Mouse (Mus musculus): ENCODE data around the gene Matn3. TPM values are rescaled to one million over a fixed set of nuclear protein-coding genes. Genes with fewer than 3 reads are reported as not detected.
A peak's percentile ranks its signal among the peaks of the same experiment; 100 is the strongest.

Gene Matn3
- polyA plus RNA-seq, 1 experiment from 2014 or later, result 0.57 TPM

DNA sequence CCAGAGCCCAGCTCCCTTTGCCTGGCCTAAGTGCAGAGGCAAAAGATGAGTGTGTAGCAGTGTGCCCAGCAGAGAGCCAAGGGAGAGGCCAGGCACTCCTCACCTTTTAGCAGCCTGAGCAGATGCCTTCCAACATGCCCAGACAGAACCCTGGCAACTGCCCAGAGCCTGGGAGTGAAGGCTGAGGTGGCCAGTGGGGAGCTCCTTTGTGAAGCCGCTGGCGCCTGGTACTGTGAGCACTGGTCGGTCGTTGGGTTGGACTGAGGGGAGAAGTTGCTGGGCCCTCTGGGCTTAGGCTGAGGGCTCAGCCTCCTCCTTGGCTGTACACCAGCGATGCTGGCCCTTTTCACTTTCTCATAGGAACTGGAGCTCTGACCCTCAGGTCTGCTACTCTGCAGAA is 31.4 kb upstream of the Matn3 start:
- Histone ChIP-seq H3K4me2 (replicated peaks; ENCODE audit: low read depth, low read length) (no peak overlapping the region), H3K27me3 (ENCODE audit: insufficient read depth, low read length) (no peaks in the 10 kb centered on the region), H3K36me3 (ENCODE audit: insufficient read depth, low read length) (no peaks in the 10 kb centered on the region), H3K4me1 (ENCODE audit: insufficient read depth, low read length) (peaks cover 52% of the 10 kb centered on the region), H3K27ac (ENCODE audit: low read length) (peak overlapping the region; percentile 78), H3K9ac (replicated peaks; ENCODE audit: low read length) (peak overlapping the region; percentile 14), H3K9me3 (ENCODE audit: low read length) (no peaks in the 10 kb centered on the region), H3K4me3 (ENCODE audit: low read length) (no peak overlapping the region)
- ATAC-seq (ENCODE audit: low FRiP score, low TSS enrichment), result no peak
- 53% methylated on average over 5 of the region's 5 CpGs for WGBS

- Histone ChIP-seq H3K36me3 (ENCODE audit: insufficient read depth, low read length) (no peaks in the 10 kb centered on the region), H3K27ac (ENCODE audit: low read length) (no peak overlapping the region), H3K4me3 (ENCODE audit: low read length) (no peak overlapping the region), H3K4me1 (ENCODE audit: insufficient read depth, low read length) (peaks cover 36% of the 10 kb centered on the region), H3K4me2 (replicated peaks; ENCODE audit: low read depth, low read length) (no peak overlapping the region), H3K9ac (replicated peaks; ENCODE audit: low read length) (no peak overlapping the region), H3K27me3 (ENCODE audit: insufficient read depth, low read length) (no peaks in the 10 kb centered on the region), H3K9me3 (ENCODE audit: low read length) (no peaks in the 10 kb centered on the region)
- ATAC-seq (ENCODE audit: low FRiP score, low TSS enrichment), result no peak
- 93% methylated on average over 3 of the region's 3 CpGs for WGBS
Observed at GRCm38 (mm10) chr12:8919231-8919630, 28.5 kb upstream of the Matn3 start.

DNA sequence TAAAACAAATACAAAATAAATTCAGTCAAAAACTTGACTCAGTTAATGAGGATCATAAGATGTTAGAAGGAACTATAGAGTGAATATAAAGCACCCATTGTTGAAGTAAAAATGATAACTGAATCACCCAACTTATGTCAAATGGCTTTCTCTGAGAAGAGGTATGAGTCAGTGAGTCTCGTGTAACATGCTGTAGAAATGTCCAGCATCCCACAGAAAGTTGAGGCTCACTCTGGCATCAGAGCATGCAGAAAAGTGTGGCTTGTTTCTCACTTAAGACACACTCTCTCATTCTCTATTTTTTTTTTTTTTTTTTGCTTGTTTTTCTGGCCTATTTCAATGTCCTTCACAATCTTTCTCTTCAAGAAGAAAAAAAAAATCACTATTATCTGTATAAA is 26.7 kb upstream of the Matn3 start:
- Histone ChIP-seq H3K4me3 (ENCODE audit: low read length) (peak overlapping the region; percentile 92), H3K9ac (replicated peaks; ENCODE audit: low read length) (peak overlapping the region; percentile 99), H3K27me3 (ENCODE audit: insufficient read depth, low read length) (no peaks in the 10 kb centered on the region), H3K36me3 (ENCODE audit: insufficient read depth, low read length) (no peaks in the 10 kb centered on the region), H3K9me3 (ENCODE audit: low read length) (no peaks in the 10 kb centered on the region), H3K4me2 (replicated peaks; ENCODE audit: low read depth, low read length) (peak overlapping the region; percentile 51), H3K27ac (ENCODE audit: low read length) (peak overlapping the region; percentile 99), H3K4me1 (ENCODE audit: insufficient read depth, low read length) (peaks cover 44% of the 10 kb centered on the region)
- ATAC-seq (ENCODE audit: low FRiP score, low TSS enrichment), result no peak
- WGBS, result 12% methylated on average over 1 of the region's 1 CpGs

DNA sequence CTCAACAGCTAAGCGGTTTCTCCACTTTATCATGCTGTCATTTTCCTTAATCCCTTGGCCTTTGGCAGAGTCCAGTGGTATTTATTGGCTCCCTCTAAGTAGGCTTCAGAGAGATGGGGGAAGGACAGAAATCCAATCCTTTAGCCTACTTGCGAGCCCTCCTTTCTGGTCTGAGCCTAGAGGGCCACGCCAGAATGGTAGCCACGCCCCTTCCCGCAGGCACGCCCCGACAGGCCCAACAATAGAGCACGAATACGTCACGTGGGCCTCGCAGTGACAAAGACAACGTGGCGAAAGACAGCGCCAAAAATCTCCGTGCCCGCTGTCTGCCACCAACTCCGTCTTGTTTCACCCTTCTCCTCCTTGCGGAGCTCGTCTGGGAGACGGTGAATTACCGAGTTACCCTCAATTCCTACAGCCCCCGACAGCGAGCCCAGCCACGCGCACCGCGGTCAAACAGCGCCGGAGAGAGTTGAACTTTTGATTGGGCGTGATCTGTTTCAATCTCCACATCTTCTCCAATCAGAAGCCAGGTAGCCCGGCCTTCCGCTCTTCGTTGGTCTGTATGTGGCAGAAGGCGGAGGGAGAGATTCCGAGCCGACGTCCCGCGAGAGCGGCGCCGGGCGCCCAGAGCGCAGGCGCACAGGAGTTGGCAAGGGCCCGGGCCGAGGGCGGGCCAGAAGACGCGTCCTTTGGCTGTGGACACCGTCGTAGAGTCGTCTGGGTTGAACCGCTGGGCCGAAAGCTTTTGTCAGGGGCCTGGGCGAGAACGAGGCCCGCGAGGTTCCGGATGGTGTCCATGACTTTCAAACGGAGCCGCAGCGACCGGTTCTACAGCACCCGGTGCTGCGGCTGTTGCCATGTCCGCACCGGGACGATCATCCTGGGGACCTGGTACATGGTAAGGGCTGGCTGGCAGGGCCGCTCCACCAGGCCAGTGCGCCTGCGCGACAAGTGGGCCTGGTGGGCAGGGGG is 26.0 kb upstream of the Matn3 start, which contains the start of gene Laptm4a:
Gene Laptm4a, plus strand, starts transcription at position 271 of the 975 bp plus-strand sequence.
- peak within 1 kb of the TSS; percentile 99 for H3K27ac ChIP-seq (ENCODE audit: low read length)
- peak within 1 kb of the TSS; percentile 65 for H3K4me2 ChIP-seq (replicated peaks; ENCODE audit: low read depth, low read length)
- peak within 1 kb of the TSS; percentile 92 for H3K4me3 ChIP-seq (ENCODE audit: low read length)
- peaks cover 38% of the 10 kb centered on the region for H3K4me1 ChIP-seq (ENCODE audit: insufficient read depth, low read length)
- no peaks in the 10 kb centered on the region for H3K36me3 ChIP-seq (ENCODE audit: insufficient read depth, low read length)
- no peaks in the 10 kb centered on the region for H3K27me3 ChIP-seq (ENCODE audit: insufficient read depth, low read length)
- under 1% methylated on average over 73 of the region's 73 CpGs for WGBS
- peak; percentile 99 for ATAC-seq (ENCODE audit: low FRiP score, low TSS enrichment)
- no peaks in the 10 kb centered on the region for H3K9me3 ChIP-seq (ENCODE audit: low read length)
- peak within 1 kb of the TSS; percentile 99 for H3K9ac ChIP-seq (replicated peaks; ENCODE audit: low read length)

- Histone ChIP-seq H3K4me1 (ENCODE audit: insufficient read depth, low read length) (peaks cover 39% of the 10 kb centered on the region), H3K4me2 (replicated peaks; ENCODE audit: low read depth, low read length) (peak overlapping the region; percentile 65), H3K36me3 (ENCODE audit: insufficient read depth, low read length) (0 out of 2 replicates have a peak, but pooled peaks cover 4% of the 10 kb centered on the region), H3K9me3 (ENCODE audit: low read length) (no peaks in the 10 kb centered on the region), H3K4me3 (ENCODE audit: low read length) (peak overlapping the region; percentile 92), H3K9ac (replicated peaks; ENCODE audit: low read length) (peak overlapping the region; percentile 99), H3K27me3 (ENCODE audit: insufficient read depth, low read length) (no peaks in the 10 kb centered on the region), H3K27ac (ENCODE audit: low read length) (peak overlapping the region; percentile 99)
- WGBS, result 2% methylated on average over 30 of the region's 30 CpGs
- ATAC-seq (ENCODE audit: low FRiP score, low TSS enrichment), result no peak
Observed at GRCm38 (mm10) chr12:8922369-8923124, 25.2 kb upstream of the Matn3 start.

DNA sequence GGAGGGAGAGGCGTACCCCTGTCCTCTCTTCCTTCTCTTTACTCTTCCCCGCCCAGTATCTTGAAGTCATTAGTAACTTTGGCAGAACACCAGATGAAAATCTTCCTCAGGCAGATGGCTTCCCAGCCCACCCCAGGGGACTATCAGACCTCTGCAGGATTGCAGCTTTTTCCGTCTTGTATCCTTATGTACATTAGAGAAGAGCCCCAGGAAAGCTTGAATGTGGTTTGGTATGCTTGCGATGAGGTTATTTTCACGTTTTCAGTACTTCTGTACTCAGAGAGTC is 24.7 kb upstream of the Matn3 start:
- no peaks in the 10 kb centered on the region for H3K27me3 ChIP-seq (ENCODE audit: insufficient read depth, low read length)
- 14% methylated on average over 5 of the region's 5 CpGs for WGBS

DNA sequence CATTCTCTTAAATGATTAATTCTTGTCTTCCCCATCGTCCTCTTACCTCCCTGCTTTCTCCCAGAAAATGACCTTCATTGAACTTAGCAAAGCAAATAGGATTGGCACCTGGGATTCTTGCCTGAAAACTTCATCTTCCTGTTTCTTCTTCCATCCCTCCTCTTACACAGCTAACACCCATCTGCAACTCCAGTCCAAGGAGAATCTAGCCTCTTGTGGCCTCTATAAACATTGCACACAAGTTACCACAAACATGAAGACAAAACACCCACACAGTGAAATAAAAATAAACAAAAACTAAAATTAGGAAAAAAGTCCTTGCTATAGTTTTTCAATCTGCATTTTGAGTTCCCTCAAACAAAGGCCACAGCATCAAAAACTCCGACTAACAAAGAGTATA is 24.1 kb upstream of the Matn3 start:
- no peak overlapping the region for H3K27ac ChIP-seq (ENCODE audit: low read length)
- peak overlapping the region; percentile 65 for H3K4me2 ChIP-seq (replicated peaks; ENCODE audit: low read depth, low read length)
- H3K4me1 ChIP-seq (ENCODE audit: insufficient read depth, low read length), result peaks cover 45% of the 10 kb centered on the region
- H3K36me3 ChIP-seq (ENCODE audit: insufficient read depth, low read length), result 0 out of 2 replicates have a peak, but pooled peaks cover 4% of the 10 kb centered on the region
- H3K4me3 ChIP-seq (ENCODE audit: low read length), result peak overlapping the region; percentile 92
- WGBS, result 43% methylated on average over 2 of the region's 2 CpGs
- ATAC-seq (ENCODE audit: low FRiP score, low TSS enrichment), result no peak
- no peaks in the 10 kb centered on the region for H3K27me3 ChIP-seq (ENCODE audit: insufficient read depth, low read length)
- peak overlapping the region; percentile 99 for H3K9ac ChIP-seq (replicated peaks; ENCODE audit: low read length)
- no peaks in the 10 kb centered on the region for H3K9me3 ChIP-seq (ENCODE audit: low read length)

More for the DNA sequence above, 24.7 kb upstream of the Matn3 start:
- Histone ChIP-seq H3K9ac (replicated peaks; ENCODE audit: low read length) (peak overlapping the region; percentile 99), H3K36me3 (ENCODE audit: insufficient read depth, low read length) (0 out of 2 replicates have a peak, but pooled peaks cover 4% of the 10 kb centered on the region), H3K27ac (ENCODE audit: low read length) (peak overlapping the region; percentile 99; the same call in 1 of the 2 replicates), H3K4me1 (ENCODE audit: insufficient read depth, low read length) (peaks cover 43% of the 10 kb centered on the region), H3K4me2 (replicated peaks; ENCODE audit: low read depth, low read length) (peak overlapping the region; percentile 65), H3K9me3 (ENCODE audit: low read length) (no peaks in the 10 kb centered on the region), H3K4me3 (ENCODE audit: low read length) (peak overlapping the region; percentile 92)
- ATAC-seq (ENCODE audit: low FRiP score, low TSS enrichment), result no peak

- 79% methylated on average over 3 of the region's 3 CpGs for WGBS
- no peak overlapping the region for H3K4me2 ChIP-seq (replicated peaks; ENCODE audit: low read depth, low read length)
- H3K9me3 ChIP-seq (ENCODE audit: low read length), result no peaks in the 10 kb centered on the region
- no peaks in the 10 kb centered on the region for H3K27me3 ChIP-seq (ENCODE audit: insufficient read depth, low read length)
- 0 out of 2 replicates have a peak, but pooled peaks cover 7% of the 10 kb centered on the region for H3K36me3 ChIP-seq (ENCODE audit: insufficient read depth, low read length)
- H3K4me1 ChIP-seq (ENCODE audit: insufficient read depth, low read length), result peaks cover 44% of the 10 kb centered on the region
- ATAC-seq (ENCODE audit: low FRiP score, low TSS enrichment), result no peak
- H3K9ac ChIP-seq (replicated peaks; ENCODE audit: low read length), result no peak overlapping the region
- no peak overlapping the region for H3K27ac ChIP-seq (ENCODE audit: low read length)
- no peak overlapping the region for H3K4me3 ChIP-seq (ENCODE audit: low read length)
Observed at GRCm38 (mm10) chr12:8927652-8928051, 20.1 kb upstream of the Matn3 start.

DNA sequence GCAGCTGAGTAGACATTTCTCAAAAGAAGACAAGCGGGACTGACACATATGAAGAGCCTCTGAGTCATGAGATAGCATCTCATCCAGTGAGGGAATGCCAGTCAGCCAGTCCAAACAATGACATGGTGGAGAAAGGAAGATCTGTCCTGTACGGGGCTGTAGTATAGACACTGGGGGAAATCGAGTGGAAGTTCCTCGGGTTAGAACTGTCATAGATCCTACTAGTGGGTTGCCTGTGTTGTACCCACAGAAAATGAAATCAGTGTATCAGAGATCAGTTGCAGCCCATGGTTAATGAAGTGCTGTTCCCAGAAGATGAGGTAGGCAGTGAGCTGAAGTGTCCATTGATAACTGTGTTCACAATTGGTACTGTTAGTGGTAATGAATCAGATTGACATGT is 19.0 kb upstream of the Matn3 start:
- Histone ChIP-seq H3K36me3 (ENCODE audit: insufficient read depth, low read length) (0 out of 2 replicates have a peak, but pooled peaks cover 7% of the 10 kb centered on the region), H3K4me2 (replicated peaks; ENCODE audit: low read depth, low read length) (no peak overlapping the region), H3K4me1 (ENCODE audit: insufficient read depth, low read length) (peaks cover 37% of the 10 kb centered on the region), H3K4me3 (ENCODE audit: low read length) (no peak overlapping the region), H3K9ac (replicated peaks; ENCODE audit: low read length) (no peak overlapping the region), H3K9me3 (ENCODE audit: low read length) (no peaks in the 10 kb centered on the region), H3K27ac (ENCODE audit: low read length) (no peak overlapping the region), H3K27me3 (ENCODE audit: insufficient read depth, low read length) (no peaks in the 10 kb centered on the region)
- ATAC-seq (ENCODE audit: low FRiP score, low TSS enrichment), result peak; percentile 23; the same call in 1 of the 2 replicates
- 83% methylated on average over 4 of the region's 4 CpGs for WGBS
